Mouse (Mus musculus) cerebellum, adult (tissue): ENCODE data around the gene Tmem169.

Source experiments
- ATAC-seq: cut with Nextera tagmentation; 2 replicates; pipeline ENCODE4 v1.9.2; 2017; ENCODE audit warnings: mild to moderate bottlenecking, moderate library complexity, mixed read lengths; ENCODE audit not compliant: insufficient number of reproducible peaks, low FRiP score, low TSS enrichment

Gene Tmem169

DNA sequence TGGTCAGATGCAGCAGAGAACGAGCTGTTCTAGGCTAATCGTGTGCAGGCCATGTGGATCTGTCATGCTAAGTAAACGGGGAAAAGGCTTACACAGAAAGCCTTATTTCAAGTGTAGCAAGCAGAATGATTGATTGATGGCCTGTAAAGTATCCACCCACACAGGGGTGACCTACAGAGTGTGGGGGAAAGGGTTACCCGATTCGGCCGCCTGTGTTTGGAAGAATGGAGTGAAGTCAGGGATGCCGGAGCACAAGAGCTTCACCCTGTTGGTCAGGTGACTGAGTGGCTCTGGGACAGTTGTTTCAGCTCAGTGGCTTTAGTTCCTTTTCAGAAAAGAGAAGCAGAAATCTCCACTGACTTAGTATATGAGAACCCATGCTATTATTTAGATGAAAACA, 32.7 kb downstream of the Tmem169 start:
- no peak for ATAC-seq

DNA sequence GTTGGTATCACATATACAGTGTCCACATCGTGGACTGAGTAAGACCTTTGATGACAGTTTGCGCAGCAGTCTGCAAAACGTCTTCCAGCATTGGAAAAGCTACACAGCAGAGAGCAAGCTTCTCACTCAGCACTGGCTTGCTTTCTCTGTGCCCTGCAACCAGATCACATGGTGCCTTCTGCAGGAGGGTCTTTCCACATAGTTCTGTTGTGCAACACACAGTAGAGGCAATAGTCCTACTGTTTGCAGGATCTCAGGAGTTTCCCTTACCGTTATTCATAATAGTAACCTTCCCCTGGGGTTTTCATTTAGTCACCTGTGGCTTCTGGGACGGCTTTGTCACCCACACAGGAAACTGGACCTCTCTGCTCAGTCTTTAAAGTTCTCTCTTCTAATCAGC, 36.6 kb downstream of the Tmem169 start:
- ATAC-seq: no peak

DNA sequence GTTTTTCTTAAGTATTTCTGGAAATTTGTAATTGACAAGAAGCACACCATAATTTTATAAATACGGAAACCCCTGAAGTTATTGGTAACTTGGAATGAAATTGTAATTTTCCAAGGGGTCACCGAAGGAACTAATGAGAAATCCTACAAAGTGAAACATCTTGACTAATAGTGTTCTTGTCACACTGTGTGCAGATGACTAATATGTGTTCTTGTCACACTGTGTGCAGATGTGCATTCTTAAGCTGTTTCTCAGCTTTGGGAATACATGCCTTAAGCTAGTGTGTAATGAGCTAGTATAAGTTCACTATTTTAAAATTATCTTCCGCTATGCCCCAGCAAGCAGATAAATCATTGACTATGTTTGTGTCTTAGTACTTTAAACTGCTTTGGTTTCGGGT, 39.1 kb downstream of the Tmem169 start:
- ATAC-seq: no peak

DNA sequence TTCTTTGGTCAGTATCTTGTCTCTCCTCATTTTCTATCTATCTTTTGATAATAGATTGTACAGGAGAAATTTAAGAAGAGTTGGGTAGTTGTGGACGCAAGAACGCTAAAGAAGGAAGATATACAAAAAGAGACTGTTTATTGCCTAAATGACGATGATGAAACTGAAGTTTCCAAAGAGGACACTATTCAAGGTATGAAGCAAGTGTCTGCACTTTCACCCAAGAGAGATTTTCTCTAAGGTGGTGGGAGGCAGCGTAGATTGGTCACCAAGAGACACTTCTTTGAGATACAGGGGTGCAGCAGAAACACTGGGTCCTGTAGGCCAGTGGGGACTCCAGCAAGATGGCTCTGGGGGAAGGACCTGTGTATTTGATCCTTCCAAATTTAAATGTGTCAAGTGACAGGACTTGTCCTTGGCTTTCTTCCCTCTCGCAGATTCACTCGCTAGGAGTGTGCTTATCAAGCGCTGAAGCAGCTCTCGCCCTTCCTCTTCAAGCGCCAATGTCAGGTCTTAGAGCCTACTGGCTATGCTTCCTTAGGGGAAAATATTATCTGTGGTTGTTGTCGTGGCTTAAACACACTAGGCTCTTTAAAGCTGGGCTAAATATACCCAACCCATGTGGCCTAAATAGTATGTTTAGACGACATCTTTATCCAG, 42.1 kb downstream of the Tmem169 start:
- no peak for ATAC-seq

DNA sequence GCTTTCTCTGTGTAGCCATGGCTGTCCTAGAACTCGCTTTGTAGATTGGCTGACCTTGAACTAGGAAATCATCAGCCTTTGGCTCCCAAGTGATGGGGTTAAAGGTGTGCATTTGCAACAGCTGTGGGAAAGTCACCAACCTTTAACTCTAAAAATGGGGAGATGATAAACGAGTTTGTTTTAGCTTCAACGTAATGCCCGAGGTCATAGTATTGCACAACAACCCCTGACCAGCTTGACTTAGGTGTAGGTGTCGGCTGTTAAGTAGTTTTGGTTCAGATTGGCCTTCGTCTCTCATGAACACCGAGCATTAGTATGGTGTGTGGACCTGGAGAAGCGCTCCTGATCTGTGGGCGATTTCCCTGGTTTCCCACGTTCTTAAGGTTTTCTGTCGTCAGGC, 50.6 kb downstream of the Tmem169 start:
- ATAC-seq: no peak

DNA sequence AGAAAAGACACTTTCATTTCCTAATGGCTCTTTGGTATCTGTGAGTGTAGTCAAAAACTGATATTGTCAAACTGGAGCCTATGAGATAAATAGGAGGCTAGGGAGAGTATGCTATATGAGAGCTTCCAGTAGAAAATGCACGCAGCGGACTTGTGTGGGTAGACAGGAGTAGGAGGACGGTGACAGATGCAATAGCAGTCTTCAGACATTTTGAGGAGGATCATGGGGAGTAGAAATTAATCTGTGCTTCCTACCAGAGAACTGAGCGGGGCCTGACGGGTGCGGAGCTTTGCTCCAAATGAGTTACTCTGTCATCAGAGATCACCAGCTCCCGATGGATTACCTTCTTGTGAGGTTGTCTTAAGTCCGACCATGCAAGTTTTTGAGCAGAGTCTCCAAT, 52.6 kb downstream of the Tmem169 start:
- no peak for ATAC-seq

DNA sequence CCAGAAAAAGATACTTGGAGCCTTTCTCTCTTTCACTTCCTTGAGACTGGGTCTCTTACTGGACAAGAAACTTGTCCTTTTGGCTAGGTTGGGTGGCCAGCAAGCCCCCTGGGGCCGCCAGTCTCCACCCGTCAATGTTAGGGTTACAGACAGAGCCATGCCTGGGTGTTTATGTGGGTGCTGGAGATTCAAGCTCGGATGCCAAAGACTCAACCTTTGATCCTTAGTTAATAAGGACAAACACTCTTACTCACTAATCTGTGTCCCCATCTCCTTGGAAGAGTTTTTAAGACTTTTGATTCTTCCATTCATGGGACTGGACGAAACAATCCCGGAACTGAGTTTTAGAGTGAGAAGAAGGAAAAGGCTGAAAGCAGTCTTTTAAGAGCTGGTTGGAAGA, 54.2 kb downstream of the Tmem169 start:
- no peak for ATAC-seq

DNA sequence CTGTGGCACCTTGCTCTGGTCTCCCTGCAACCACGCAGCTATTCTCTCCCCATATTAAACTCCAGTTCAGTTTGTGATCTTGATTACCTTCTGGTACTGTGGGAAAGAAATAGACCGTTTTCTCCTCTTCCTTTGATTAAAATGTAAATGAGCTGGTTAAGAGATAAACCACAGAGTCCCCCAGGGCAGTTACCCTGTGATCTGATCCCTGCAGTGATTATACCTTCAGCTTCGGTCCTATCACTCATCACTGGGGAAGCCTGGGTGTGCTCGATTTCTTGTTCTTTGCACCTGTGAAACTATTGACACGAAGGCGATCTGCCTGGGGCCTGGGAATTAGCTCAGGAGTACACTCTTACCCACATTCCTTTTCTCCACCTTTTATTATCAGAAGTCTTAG, 63.7 kb downstream of the Tmem169 start:
- no peak for ATAC-seq
